ENCODE assay signal across 10 mouse cellular contexts in genomic region chr2:25970426-25970825, GRCm38 (mm10). TPM values are rescaled to one million over a fixed set of nuclear protein-coding genes. Genes with fewer than 3 reads are reported as not detected.
A peak's percentile ranks its signal among the peaks of the same experiment; 100 is the strongest.
DNase-seq lines count a peak whose midpoint lies in the region; ATAC-seq lines count a peak whose summit lies in the region.
"Had no signal": no experiment of that assay in that cellular context is flagged by ENCODE, and none has a peak within 500 bp of the region (broad histone marks: within the 10 kb centered on the region; RNA-seq: fewer than 3 reads in every experiment).

No protein-coding gene starts in this region.

- H3K9me3 ChIP-seq in heart, embryonic 10.5 days, result no peaks in the 10 kb centered on the region
- H3K9me3 ChIP-seq in hindbrain, embryonic 12.5 days (replicated peaks), result no peaks in the 10 kb centered on the region
- H3K9me3 ChIP-seq: intestine, embryonic 15.5 days; limb, embryonic 15.5 days had no signal

- H3K27me3 ChIP-seq in heart, embryonic 10.5 days (ENCODE audit: insufficient read depth, poor library complexity, severe bottlenecking), result no peaks in the 10 kb centered on the region
- H3K27me3 ChIP-seq in hindbrain, embryonic 12.5 days, result no peaks in the 10 kb centered on the region
- H3K27me3 ChIP-seq: intestine, embryonic 15.5 days; limb, embryonic 15.5 days had no signal

- H3K9ac ChIP-seq in hindbrain, embryonic 12.5 days, result no peak overlapping the region
- H3K9ac ChIP-seq: intestine, embryonic 15.5 days; limb, embryonic 15.5 days had no signal

- H3K36me3 ChIP-seq in heart, embryonic 10.5 days, result peaks cover 21% of the 10 kb centered on the region
- peaks cover 19% of the 10 kb centered on the region for H3K36me3 ChIP-seq in hindbrain, embryonic 12.5 days

- H3K4me2 ChIP-seq in hindbrain, embryonic 12.5 days (replicated peaks), result no peak overlapping the region
- H3K4me2 ChIP-seq: intestine, embryonic 15.5 days; limb, embryonic 15.5 days had no signal

- peaks cover 29% of the 10 kb centered on the region for H3K4me1 ChIP-seq in heart, embryonic 10.5 days
- 0 out of 2 replicates have a peak, but pooled peaks cover 7% of the 10 kb centered on the region for H3K4me1 ChIP-seq in hindbrain, embryonic 12.5 days

- peak; percentile 34 for DNase-seq in kidney, postnatal 10 days
- DNase-seq in kidney, adult 8-10 months, result no peak
- peak; percentile 38 for DNase-seq in right cerebral cortex, postnatal 14 days
- no peak for DNase-seq in right cerebral cortex, postnatal 4 days
- DNase-seq in heart, embryonic 10.5 days (ENCODE audit: low spot score), result no peak
- DNase-seq in skeletal muscle tissue, adult 2 months (ENCODE audit: low read depth, low spot score), result peak; percentile 32
- no peak for DNase-seq in ovary, postnatal 14 days (ENCODE audit: low spot score)

- peak overlapping the region; percentile 73; the same call in 1 of the 2 replicates for H3K27ac ChIP-seq in heart, embryonic 10.5 days
- H3K27ac ChIP-seq in hindbrain, embryonic 12.5 days, result no peak overlapping the region
- H3K27ac ChIP-seq: intestine, embryonic 15.5 days; limb, embryonic 15.5 days had no signal

- no peak overlapping the region for H3K4me3 ChIP-seq in heart, embryonic 10.5 days
- H3K4me3 ChIP-seq in hindbrain, embryonic 12.5 days, result no peak overlapping the region
- H3K4me3 ChIP-seq: intestine, embryonic 15.5 days; limb, embryonic 15.5 days had no signal

- no peak for ATAC-seq in hindbrain, embryonic 12.5 days (ENCODE audit: low FRiP score)
- ATAC-seq: intestine, embryonic 15.5 days had no signal

- WGBS in heart, embryonic 10.5 days, result 48% methylated on average over 2 of the region's 2 CpGs
- 83% methylated on average over 2 of the region's 2 CpGs for whole genome bisulfite sequencing in hindbrain, embryonic 12.5 days

RNA-seq across cellular contexts. Expression of gene Camsap1, which starts 12.7 kb away (rescaled TPM):
- 13.4 and 13.9 TPM in 2 replicates for polyA plus RNA-seq in heart, embryonic 10.5 days (2016; fragmentation: Nextera tagmentation; extraction: Ambion mirVana)
- polyA plus RNA-seq in hindbrain, embryonic 12.5 days (2016; fragmentation: Nextera tagmentation; extraction: Ambion mirVana), result 85.5 and 92.7 TPM in 2 replicates

RNA-seq across cellular contexts. Expression of gene Ubac1, which starts 51.1 kb away (rescaled TPM):
- polyA plus RNA-seq in heart, embryonic 10.5 days (2016; fragmentation: Nextera tagmentation; extraction: Ambion mirVana), result 116 and 127 TPM in 2 replicates
- 98.4 and 102 TPM in 2 replicates for polyA plus RNA-seq in hindbrain, embryonic 12.5 days (2016; fragmentation: Nextera tagmentation; extraction: Ambion mirVana)

Comparison
In these comparisons a context has a peak if more than half of its experiments do, and no peak if none do; other contexts are left out.
1. DNase-seq: peak in kidney, postnatal 10 days (single experiment), right cerebral cortex, postnatal 14 days (single experiment) and skeletal muscle tissue, adult 2 months (single experiment); none in kidney, adult 8-10 months (0 of 2), right cerebral cortex, postnatal 4 days (single experiment), heart, embryonic 10.5 days (single experiment) and ovary, postnatal 14 days (single experiment).